In genomic region chr17:80086591-80086990, GRCm38 (mm10) we compare ENCODE assay signal across 29 mouse cellular contexts.
"Had no signal": no experiment of that assay in that cellular context is flagged by ENCODE, and none has a peak within 500 bp of the region (broad histone marks: within the 10 kb centered on the region; RNA-seq: fewer than 3 reads in every experiment).

No protein-coding gene starts in this region.

- H3K36me3 ChIP-seq: limb, embryonic 10.5 days; limb, embryonic 12.5 days; limb, embryonic 13.5 days; limb, embryonic 15.5 days; liver, embryonic 12.5 days; liver, embryonic 13.5 days; liver, embryonic 15.5 days; lung, embryonic 15.5 days; midbrain, embryonic 10.5 days; midbrain, embryonic 12.5 days; midbrain, embryonic 13.5 days; midbrain, embryonic 15.5 days had no signal

- ATAC-seq: liver, embryonic 12.5 days; liver, postnatal 0 days; lung, postnatal 0 days; midbrain, embryonic 13.5 days; midbrain, embryonic 15.5 days; midbrain, embryonic 16.5 days had no signal

- H3K9ac ChIP-seq: limb, embryonic 12.5 days; limb, embryonic 13.5 days; limb, embryonic 15.5 days; liver, embryonic 12.5 days; liver, embryonic 13.5 days; liver, embryonic 14.5 days; liver, embryonic 15.5 days; liver, postnatal 0 days; lung, embryonic 14.5 days; lung, embryonic 15.5 days; midbrain, embryonic 12.5 days; midbrain, embryonic 13.5 days; midbrain, embryonic 15.5 days had no signal

- H3K27me3 ChIP-seq: limb, embryonic 12.5 days; limb, embryonic 13.5 days; limb, embryonic 15.5 days; liver, embryonic 12.5 days; lung, embryonic 15.5 days; midbrain, embryonic 12.5 days; midbrain, embryonic 13.5 days; midbrain, embryonic 15.5 days had no signal

- H3K27ac ChIP-seq: limb, embryonic 10.5 days; limb, embryonic 12.5 days; limb, embryonic 13.5 days; limb, embryonic 15.5 days; liver, embryonic 12.5 days; liver, embryonic 13.5 days; liver, embryonic 14.5 days; liver, embryonic 15.5 days; lung, embryonic 15.5 days; macrophage; midbrain, embryonic 10.5 days; midbrain, embryonic 12.5 days; midbrain, embryonic 13.5 days; midbrain, embryonic 15.5 days had no signal

- H3K4me1 ChIP-seq: limb, embryonic 10.5 days; limb, embryonic 12.5 days; limb, embryonic 13.5 days; limb, embryonic 15.5 days; liver, embryonic 12.5 days; liver, embryonic 13.5 days; liver, embryonic 15.5 days; lung, embryonic 15.5 days; megakaryocyte, embryonic 14.5 days; midbrain, embryonic 10.5 days; midbrain, embryonic 12.5 days; midbrain, embryonic 13.5 days; midbrain, embryonic 15.5 days had no signal

- DNase-seq: left cerebral cortex, postnatal 4 days; liver; liver, embryonic 13.5 days; liver, postnatal 0 days; lung, adult 18-20 months; lung, adult 2 months; lung, embryonic 14.5 days; lung, postnatal 10 days; lung, postnatal 14 days; lung, postnatal 36 days; lung, postnatal 4 days; midbrain, embryonic 14.5 days had no signal

- H3K4me3 ChIP-seq: limb, embryonic 10.5 days; limb, embryonic 12.5 days; limb, embryonic 13.5 days; limb, embryonic 15.5 days; liver, embryonic 12.5 days; liver, embryonic 13.5 days; liver, embryonic 15.5 days; lung, embryonic 15.5 days; megakaryocyte, embryonic 14.5 days; midbrain, embryonic 10.5 days; midbrain, embryonic 12.5 days; midbrain, embryonic 13.5 days; midbrain, embryonic 15.5 days; myocyte had no signal
